Mouse (Mus musculus) liver, embryonic 14.5 days (tissue): ENCODE data around the gene Rab28.

Source experiments
- CTCF ChIP-seq: IDR thresholded peaks from 2 replicates; pipeline ENCODE4 v1.5.1; 2016; ENCODE audit warnings: antibody characterized with exemption, low read depth, control low read depth
- EP300 ChIP-seq: IDR thresholded peaks from 2 replicates; pipeline ENCODE4 v1.6.1; 2016; ENCODE audit warnings: antibody characterized with exemption, low read depth

DNA sequence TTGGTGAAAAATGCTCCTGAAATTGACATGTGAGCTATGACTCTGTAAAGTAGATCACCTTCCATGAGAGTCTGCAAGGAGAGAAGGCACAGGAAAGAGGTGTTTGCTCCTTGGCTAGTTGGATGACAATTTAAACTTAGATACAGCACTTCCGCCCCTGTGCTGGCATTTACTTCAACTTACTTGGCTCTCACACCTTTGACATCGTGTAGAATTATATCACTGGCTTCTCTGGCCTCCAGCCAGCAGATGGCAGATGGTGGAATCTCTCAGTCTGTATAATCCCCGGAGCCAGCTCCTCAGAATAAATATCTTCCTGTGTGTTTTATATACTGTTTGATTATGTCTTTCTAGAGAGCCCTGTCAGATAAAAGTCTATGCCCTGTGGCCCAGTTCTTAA is 112.8 kb downstream of the Rab28 start:
- TF ChIP-seq CTCF (no peak), EP300 (no peak)
